In genomic region chr9:63703236-63703785, GRCm38 (mm10) we compare ENCODE assay signal across 20 mouse cellular contexts. TPM values are rescaled to one million over a fixed set of nuclear protein-coding genes. Genes with fewer than 3 reads are reported as not detected.
DNase-seq lines count a peak whose midpoint lies in the region; ATAC-seq and TF ChIP-seq lines count a peak whose summit lies in the region.
"Had no signal": no experiment of that assay in that cellular context is flagged by ENCODE, and none has a peak within 500 bp of the region (broad histone marks: within the 10 kb centered on the region; RNA-seq: fewer than 3 reads in every experiment).

No protein-coding gene starts in this region.

- peaks cover 7% of the 10 kb centered on the region for H3K36me3 ChIP-seq in limb, embryonic 12.5 days
- peaks cover 5% of the 10 kb centered on the region for H3K36me3 ChIP-seq in limb, embryonic 10.5 days
- H3K36me3 ChIP-seq in kidney, embryonic 15.5 days, result no peaks in the 10 kb centered on the region
- H3K36me3 ChIP-seq in hindbrain, embryonic 13.5 days, result no peaks in the 10 kb centered on the region
- H3K36me3 ChIP-seq: liver, embryonic 12.5 days; lung, embryonic 15.5 days; midbrain, embryonic 12.5 days had no signal

- WGBS in limb, embryonic 12.5 days, result 89% methylated on average over 7 of the region's 7 CpGs
- WGBS in limb, embryonic 10.5 days, result 88% methylated on average over 7 of the region's 7 CpGs
- 78% methylated on average over 7 of the region's 7 CpGs for WGBS in kidney, embryonic 15.5 days
- 91% methylated on average over 7 of the region's 7 CpGs for WGBS in hindbrain, embryonic 13.5 days

- H3K4me1 ChIP-seq in limb, embryonic 12.5 days (replicated peaks), result peaks cover 76% of the 10 kb centered on the region
- H3K4me1 ChIP-seq in limb, embryonic 10.5 days, result peaks cover 82% of the 10 kb centered on the region
- peaks cover 84% of the 10 kb centered on the region for H3K4me1 ChIP-seq in kidney, embryonic 15.5 days
- peaks cover 37% of the 10 kb centered on the region for H3K4me1 ChIP-seq in hindbrain, embryonic 13.5 days (replicated peaks)

- no peak for DNase-seq in gastrocnemius, adult 2 months
- DNase-seq in gastrocnemius, adult 8-10 months (ENCODE audit: low spot score in 2 of 2), result no peak
- no peak for DNase-seq in limb, embryonic 10.5 days (ENCODE audit: low spot score)
- DNase-seq in thymus, postnatal 10 days (ENCODE audit: low spot score in 2 of 2), result no peak
- no peak for DNase-seq in layer of hippocampus, postnatal 36 days
- DNase-seq: cerebellum, postnatal 14 days; forebrain, postnatal 0 days; right cerebral cortex, postnatal 25 days; thymus, postnatal 36 days had no signal

- H3K4me3 ChIP-seq in gastrocnemius, adult 2 months, result peak overlapping the region; percentile 48
- no peak overlapping the region for H3K4me3 ChIP-seq in limb, embryonic 12.5 days (replicated peaks)
- no peak overlapping the region for H3K4me3 ChIP-seq in limb, embryonic 10.5 days
- no peak overlapping the region for H3K4me3 ChIP-seq in kidney, embryonic 15.5 days (replicated peaks)
- no peak overlapping the region for H3K4me3 ChIP-seq in hindbrain, embryonic 13.5 days
- H3K4me3 ChIP-seq: liver, embryonic 12.5 days; lung, embryonic 15.5 days; midbrain, embryonic 12.5 days had no signal

- H3K27ac ChIP-seq in gastrocnemius, adult 2 months, result peak overlapping the region; percentile 95
- peak overlapping the region; percentile 66; the same call in 1 of the 2 replicates for H3K27ac ChIP-seq in limb, embryonic 12.5 days
- no peak overlapping the region for H3K27ac ChIP-seq in limb, embryonic 10.5 days
- H3K27ac ChIP-seq in kidney, embryonic 15.5 days, result peak overlapping the region; percentile 67; the same call in 1 of the 2 replicates
- no peak overlapping the region for H3K27ac ChIP-seq in hindbrain, embryonic 13.5 days
- H3K27ac ChIP-seq: hindbrain, embryonic 14.5 days; liver, embryonic 12.5 days; macrophage; midbrain, embryonic 12.5 days had no signal

- intact Hi-C loops in gastrocnemius, adult 2 months (cut with DNase I), result loop anchor here (2.0 kb wide), 2 partner anchors 37 to 51 kb away; no protein-coding TSS in a partner anchor

- no peak for ATAC-seq in limb, embryonic 12.5 days (ENCODE audit: insufficient number of reproducible peaks, insufficient read depth, low FRiP score, low TSS enrichment, low read depth)
- no peak for ATAC-seq in kidney, embryonic 15.5 days (replicated peaks; ENCODE audit: low FRiP score)
- ATAC-seq in hindbrain, embryonic 13.5 days (ENCODE audit: low FRiP score), result no peak
- ATAC-seq: activated CD4-positive, CD25-positive, alpha-beta regulatory T cell, adult 4 months; forebrain, postnatal 0 days; intestine, postnatal 0 days; liver, embryonic 12.5 days had no signal

- H3K27me3 ChIP-seq in limb, embryonic 12.5 days, result no peaks in the 10 kb centered on the region
- H3K27me3 ChIP-seq in limb, embryonic 10.5 days (ENCODE audit: low read depth, poor library complexity, severe bottlenecking), result no peaks in the 10 kb centered on the region
- no peaks in the 10 kb centered on the region for H3K27me3 ChIP-seq in kidney, embryonic 15.5 days
- no peaks in the 10 kb centered on the region for H3K27me3 ChIP-seq in hindbrain, embryonic 13.5 days
- H3K27me3 ChIP-seq: liver, embryonic 12.5 days; lung, embryonic 15.5 days; midbrain, embryonic 12.5 days; Patski had no signal

- H3K9ac ChIP-seq in limb, embryonic 12.5 days (replicated peaks), result no peak overlapping the region
- no peak overlapping the region for H3K9ac ChIP-seq in kidney, embryonic 15.5 days
- H3K9ac ChIP-seq in hindbrain, embryonic 13.5 days, result no peak overlapping the region
- H3K9ac ChIP-seq: forebrain, postnatal 0 days; hindbrain, embryonic 14.5 days; liver, embryonic 12.5 days; lung, embryonic 15.5 days; midbrain, embryonic 12.5 days had no signal

- H3K4me2 ChIP-seq in limb, embryonic 12.5 days, result no peak overlapping the region
- peak overlapping the region; percentile 37; the same call in 1 of the 2 replicates for H3K4me2 ChIP-seq in kidney, embryonic 15.5 days
- no peak overlapping the region for H3K4me2 ChIP-seq in hindbrain, embryonic 13.5 days
- H3K4me2 ChIP-seq: hindbrain, embryonic 14.5 days; liver, embryonic 12.5 days; midbrain, embryonic 12.5 days had no signal

- no peaks in the 10 kb centered on the region for H3K9me3 ChIP-seq in limb, embryonic 12.5 days
- no peaks in the 10 kb centered on the region for H3K9me3 ChIP-seq in limb, embryonic 10.5 days (replicated peaks)
- H3K9me3 ChIP-seq in kidney, embryonic 15.5 days (replicated peaks), result no peaks in the 10 kb centered on the region
- H3K9me3 ChIP-seq in hindbrain, embryonic 13.5 days, result no peaks in the 10 kb centered on the region
- H3K9me3 ChIP-seq: liver, embryonic 12.5 days; lung, embryonic 15.5 days; midbrain, embryonic 12.5 days had no signal

- TF ChIP-seq CTCF in gastrocnemius, adult 2 months (IDR thresholded peaks at IDR 0.05), result no peak

RNA-seq across cellular contexts. Expression of gene Smad3, which starts 54.5 kb away (rescaled TPM):
- 10 to 100 TPM; 61.7 to 75.3 TPM for total RNA-seq in gastrocnemius, adult 2 months (2021)
- total RNA-seq in gastrocnemius, adult 8-10 months (2022), result 10 to 100 TPM; 44.2 to 62.0 (median 46.1) TPM
- 39.9 and 43.4 TPM in 2 replicates for polyA plus RNA-seq in limb, embryonic 12.5 days (2016; fragmentation: Nextera tagmentation; extraction: Ambion mirVana)
- 27.1 and 27.7 TPM in 2 replicates for polyA plus RNA-seq in limb, embryonic 10.5 days (2016; fragmentation: Nextera tagmentation; extraction: Ambion mirVana)
- 25.0 and 26.5 TPM in 2 replicates for polyA plus RNA-seq in kidney, embryonic 15.5 days (2015; fragmentation: Nextera tagmentation; extraction: Ambion mirVana)
- polyA plus RNA-seq in hindbrain, embryonic 13.5 days (2015; fragmentation: Nextera tagmentation; extraction: Ambion mirVana), result 11.9 and 12.0 TPM in 2 replicates
- total RNA-seq in layer of hippocampus, postnatal 36 days (2021), result 10 to 100 TPM; 40.1 to 45.2 TPM

Comparison
In these comparisons a context has a peak if more than half of its experiments do, and no peak if none do; other contexts are left out.
1. H3K27ac ChIP-seq: peak in gastrocnemius, adult 2 months (single experiment), limb, embryonic 12.5 days (single experiment) and kidney, embryonic 15.5 days (single experiment); none in limb, embryonic 10.5 days (single experiment) and hindbrain, embryonic 13.5 days (single experiment).